Mouse (Mus musculus) liver, adult 2 months (tissue): Measurements from ENCODE around the gene Lcmt2. TPM values are rescaled to one million over a fixed set of nuclear protein-coding genes. Genes with fewer than 3 reads are reported as not detected.

Experiments used
- DNase-seq: peaks from one replicate; pipeline ENCODE4 v3.0.0-alpha.2; 2011; ENCODE audit warnings: low read depth, low spot score; ENCODE audit errors: extremely low read depth
- H3K27ac ChIP-seq: fragments of 200-500 bp; replicated peaks from 2 replicates; pipeline ENCODE4 v1.5.1; 2012; ENCODE audit warnings: low read depth, mild to moderate bottlenecking, control low read depth, inconsistent platforms, low read length; ENCODE audit not compliant: insufficient read depth
- H3K27me3 ChIP-seq: fragments of 200-500 bp; 2 replicates; pipeline ENCODE4 v1.6.1; 2012; ENCODE audit warnings: mild to moderate bottlenecking, moderate library complexity, low read length, inconsistent platforms; ENCODE audit not compliant: control insufficient read depth, insufficient read depth
- H3K36me3 ChIP-seq: fragments of 200-500 bp; 2 replicates; pipeline ENCODE4 v1.6.1; 2012; ENCODE audit warnings: low read length, inconsistent platforms; ENCODE audit not compliant: control insufficient read depth, insufficient read depth
- H3K4me1 ChIP-seq: fragments of 200-500 bp; 2 replicates; pipeline ENCODE4 v1.6.1; 2011; ENCODE audit warnings: low read length; ENCODE audit not compliant: control insufficient read depth, insufficient read depth
- H3K4me3 ChIP-seq: fragments of 200-500 bp; 2 replicates; pipeline ENCODE4 v1.5.1; 2011; ENCODE audit warnings: low read depth, mild to moderate bottlenecking, control low read depth, low read length, moderate library complexity; ENCODE audit not compliant: insufficient read depth
- H3K79me2 ChIP-seq: fragments of 200-500 bp; 2 replicates; pipeline ENCODE4 v1.6.1; 2012; ENCODE audit warnings: inconsistent platforms, mild to moderate bottlenecking, low read length, moderate library complexity; ENCODE audit not compliant: control insufficient read depth, insufficient read depth
- H3K9ac ChIP-seq: fragments of 200-500 bp; 2 replicates; pipeline ENCODE4 v1.6.1; 2012; ENCODE audit warnings: low read depth, mild to moderate bottlenecking, control low read depth, inconsistent platforms, low read length
- CTCF ChIP-seq: fragments of 200-500 bp; IDR thresholded peaks from 2 replicates; pipeline ENCODE4 v1.5.1; 2011; ENCODE audit warnings: low read depth, low read length, control low read depth
- POLR2A ChIP-seq: fragments of 200-500 bp; IDR thresholded peaks from 2 replicates; pipeline ENCODE4 v1.6.1; 2011; ENCODE audit warnings: low read length, control low read depth; ENCODE audit not compliant: insufficient read depth; ENCODE audit errors: extremely low read depth
- WGBS: fragments of 180-500 bp; shearing (Covaris S2); methylation state at CpG from one replicate; pipeline ENCODE4 v1.1.7; 2018; 5-methylcytosine and 5-hydroxymethylcytosine counted together
- polyA plus RNA-seq: library from polyadenylated mRNA; depleted of rRNA; stranded (reverse); fragments of >200 nt; gene quantifications from 2 replicates; pipeline ENCODE4 v1.2.3, GENCODE M21; 2012
- total RNA-seq: library from RNA; depleted of rRNA; stranded (reverse); fragments of >200 nt; gene quantifications from 2 replicates; pipeline ENCODE4 v1.2.3, GENCODE M21; 2014

The Lcmt2 gene
- total and polyA plus RNA-seq, 2 experiments = 5.2 to 9.1 TPM

DNA sequence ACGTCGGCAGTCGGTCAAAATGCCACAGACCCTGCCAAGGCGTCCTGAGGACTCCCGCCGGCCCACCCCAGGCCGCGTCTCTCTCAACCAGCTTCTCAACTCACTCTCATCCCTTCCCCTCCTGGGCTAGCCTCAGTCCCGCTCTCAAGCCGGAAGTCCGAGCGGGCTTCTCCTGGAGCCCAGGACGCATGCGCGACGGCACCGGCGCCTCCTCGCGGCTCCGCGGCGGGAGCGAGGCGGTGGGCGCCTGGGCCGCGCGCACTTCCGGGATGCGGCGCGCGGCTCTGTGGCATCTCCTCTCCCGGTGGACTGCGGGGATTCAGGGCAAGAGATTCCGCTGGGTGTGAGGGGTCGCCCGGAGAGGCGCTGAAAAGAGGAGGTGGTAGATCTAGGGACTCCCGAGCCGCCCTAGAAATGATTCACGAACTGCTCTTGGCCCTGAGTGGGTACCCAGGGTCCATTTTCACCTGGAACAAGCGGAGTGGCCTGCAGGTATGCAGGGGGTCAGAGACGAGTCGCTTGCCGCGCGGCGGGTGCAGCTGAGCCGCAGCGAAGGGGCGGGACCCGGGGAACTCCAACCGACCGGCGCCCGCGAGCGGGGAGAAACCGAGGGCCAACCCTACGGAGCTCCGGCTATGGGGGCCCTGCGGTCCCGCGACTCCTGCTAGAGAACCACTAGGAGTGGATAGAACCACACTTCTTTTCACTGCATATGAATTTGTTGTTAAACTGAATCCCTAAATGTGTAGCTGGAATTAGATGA is 30.7 kb upstream of the Lcmt2 start, which contains the start of gene Zscan29:
Gene Zscan29 (minus strand): TSS at position 146 of the 763 bp plus-strand sequence.
- Histone ChIP-seq H3K4me1 (peaks cover 10% of the 10 kb centered on the region), H3K36me3 (peaks cover 23% of the 10 kb centered on the region), H3K9ac (peak within 1 kb of the TSS; percentile 84), H3K27me3 (no peaks in the 10 kb centered on the region), H3K4me3 (peak within 1 kb of the TSS; percentile 85), H3K27ac (peak within 1 kb of the TSS; percentile 86), H3K79me2 (no peaks in the 10 kb centered on the region; the same call in 1 of the 2 replicates)
- under 1% methylated on average over 66 of the region's 66 CpGs for WGBS
- peak; percentile 73 for DNase-seq
- no peak for TF ChIP-seq CTCF
- TF ChIP-seq POLR2A = peak; percentile 80

- WGBS = under 1% methylated on average over 38 of the region's 38 CpGs
- peak within 1 kb of the TSS; percentile 84 for H3K9ac ChIP-seq
- no peaks in the 10 kb centered on the region; the same call in 1 of the 2 replicates for H3K79me2 ChIP-seq
- peak within 1 kb of the TSS; percentile 85 for H3K4me3 ChIP-seq
- no peaks in the 10 kb centered on the region for H3K27me3 ChIP-seq
- TF ChIP-seq POLR2A = no peak
- no peak for TF ChIP-seq CTCF
- peak; percentile 72 for DNase-seq
- peaks cover 23% of the 10 kb centered on the region for H3K36me3 ChIP-seq
- peak within 1 kb of the TSS; percentile 86 for H3K27ac ChIP-seq
- peaks cover 10% of the 10 kb centered on the region for H3K4me1 ChIP-seq
Measured at GRCm38 (mm10) chr2:121170481-121170971, 30.1 kb upstream of the Lcmt2 start, which contains the start of gene Tubgcp4. Gene Tubgcp4 (plus strand): TSS chr2:121170654.

- Histone ChIP-seq H3K9ac (peak overlapping the region; percentile 84), H3K27ac (peak overlapping the region; percentile 86), H3K27me3 (no peaks in the 10 kb centered on the region), H3K36me3 (peaks cover 20% of the 10 kb centered on the region), H3K79me2 (no peaks in the 10 kb centered on the region; the same call in 1 of the 2 replicates), H3K4me3 (peak overlapping the region; percentile 85), H3K4me1 (peaks cover 10% of the 10 kb centered on the region)
- under 1% methylated on average over 9 of the region's 9 CpGs for WGBS
- TF ChIP-seq CTCF = no peak
- no peak for TF ChIP-seq POLR2A
- DNase-seq = peak; percentile 63
Measured at GRCm38 (mm10) chr2:121169902-121170301, 29.4 kb upstream of the Lcmt2 start.

- peaks cover 20% of the 10 kb centered on the region for H3K36me3 ChIP-seq
- H3K4me1 ChIP-seq = peaks cover 10% of the 10 kb centered on the region
- no peak for DNase-seq
- no peaks in the 10 kb centered on the region for H3K27me3 ChIP-seq
- WGBS = 50% methylated on average over 4 of the region's 4 CpGs
- no peak overlapping the region for H3K27ac ChIP-seq
- no peak overlapping the region for H3K9ac ChIP-seq
- no peak overlapping the region for H3K4me3 ChIP-seq
- TF ChIP-seq POLR2A (no peak), CTCF (no peak)
- H3K79me2 ChIP-seq = no peaks in the 10 kb centered on the region; the same call in 1 of the 2 replicates
Measured at GRCm38 (mm10) chr2:121169173-121169572, 28.7 kb upstream of the Lcmt2 start.

DNA sequence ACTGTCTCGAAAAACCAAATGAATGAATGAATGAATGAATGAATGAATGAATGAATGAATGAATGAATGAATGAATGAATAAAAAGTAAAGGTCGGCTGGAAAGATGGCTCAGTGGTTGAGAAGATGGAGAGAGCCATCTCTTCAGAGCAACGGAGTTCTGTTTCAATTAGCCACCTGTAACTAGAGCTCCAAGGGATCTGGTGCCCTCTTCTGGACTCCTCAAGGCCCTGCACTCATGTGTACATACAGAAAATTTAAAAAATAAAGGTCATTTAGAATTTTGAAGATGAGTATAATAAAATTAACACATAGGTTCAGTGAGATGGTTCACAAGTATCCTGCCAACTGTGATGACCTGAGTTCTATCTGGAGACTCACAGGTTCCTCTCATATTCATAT is 12.6 kb upstream of the Lcmt2 start:
- DNase-seq = no peak
- WGBS = 92% methylated on average over 3 of the region's 3 CpGs
- Histone ChIP-seq H3K4me1 (no peaks in the 10 kb centered on the region), H3K27me3 (no peaks in the 10 kb centered on the region), H3K27ac (no peak overlapping the region), H3K79me2 (no peaks in the 10 kb centered on the region), H3K36me3 (peaks cover 57% of the 10 kb centered on the region), H3K4me3 (no peak overlapping the region), H3K9ac (no peak overlapping the region)
- TF ChIP-seq POLR2A (no peak), CTCF (peak; percentile 36; the same call in 1 of the 2 replicates)
